Mouse (Mus musculus): ENCODE data around the gene Abcb8.

DNA sequence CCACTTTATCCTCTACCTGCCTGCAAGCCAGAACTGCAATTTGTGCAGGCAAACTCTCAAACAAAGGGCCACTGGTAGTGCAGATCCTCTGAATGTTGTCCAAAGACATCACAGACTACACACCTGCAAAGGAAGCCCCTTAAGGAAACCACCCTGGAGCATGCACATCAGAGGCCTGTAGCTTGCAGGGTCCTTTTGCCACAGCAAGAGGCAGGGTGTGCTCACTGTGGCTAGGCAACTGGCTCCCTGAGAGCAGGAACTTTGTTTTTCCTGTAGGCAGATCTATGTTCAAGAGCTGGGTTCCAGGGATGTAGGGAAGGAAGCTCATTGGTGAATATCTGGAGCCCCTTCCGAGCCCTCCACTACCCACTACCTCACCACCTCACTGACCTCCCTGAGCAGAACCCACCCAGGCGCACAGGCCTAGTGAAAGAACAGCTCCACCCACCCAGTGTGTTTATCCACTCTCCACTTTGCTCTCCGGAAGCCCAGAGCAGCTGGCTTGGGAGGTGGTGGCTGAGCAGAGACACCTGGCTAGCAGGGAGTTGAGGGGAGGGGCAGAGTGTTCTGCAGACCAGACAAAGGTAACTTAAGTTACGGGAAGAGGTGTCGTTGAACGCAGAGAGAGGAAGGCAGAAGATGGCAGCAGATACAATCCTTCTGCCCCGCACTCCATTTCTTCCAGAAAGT is 46.1 kb upstream of the Abcb8 start:
- TF ChIP-seq CTCF (IDR thresholded peaks at IDR 0.05; ENCODE audit: low read depth, low read length) (no peak), POLR2A (IDR thresholded peaks at IDR 0.05; ENCODE audit: extremely low read depth, insufficient read depth, low read length) (no peak)

All from liver, adult 2 months (tissue).